Mouse (Mus musculus): ENCODE measurements around the gene Kdelc1.

The Kdelc1 gene

GRCm38 (mm10) chr1:44061836-44062235, 56.8 kb downstream of the Kdelc1 start, which contains the start of gene Gm8251:
Gene Gm8251, minus strand, starts transcription at chr1:44061936.
- no peak for DNase-seq (ENCODE audit: low spot score)

- no peak for DNase-seq (ENCODE audit: low spot score)
Measured at GRCm38 (mm10) chr1:44057805-44058204, 60.8 kb downstream of the Kdelc1 start.
